Mouse (Mus musculus) splenic B cell, adult 2 months (primary cell): Measurements from ENCODE around the gene Phyh.
"Not testable (repeated sequence)": the region's sequence is repeated elsewhere in the genome, so short reads cannot be mapped to it uniquely, and the experiment has no call there.

Experiments used
- DNase-seq: peaks from one replicate; pipeline ENCODE4 v3.0.0-alpha.2; 2011; ENCODE audit warnings: low read depth, low spot score
- H3K27me3 ChIP-seq: 2 replicates; pipeline ENCODE4 v1.6.1; 2012; ENCODE audit warnings: mild to moderate bottlenecking, low read length, moderate library complexity, mixed read lengths; ENCODE audit not compliant: control insufficient read depth, poor library complexity, insufficient read depth, severe bottlenecking
- H3K36me3 ChIP-seq: 2 replicates; pipeline ENCODE4 v1.6.1; 2012; ENCODE audit warnings: mild to moderate bottlenecking, low read length, moderate library complexity, mixed read lengths; ENCODE audit not compliant: control insufficient read depth, poor library complexity, insufficient read depth, severe bottlenecking

Phyh gene

GRCm38 (mm10) chr2:4949691-4950090 is 30.9 kb downstream of the Phyh start:
- not testable (repeated sequence) for H3K36me3 ChIP-seq, H3K27me3 ChIP-seq

DNA sequence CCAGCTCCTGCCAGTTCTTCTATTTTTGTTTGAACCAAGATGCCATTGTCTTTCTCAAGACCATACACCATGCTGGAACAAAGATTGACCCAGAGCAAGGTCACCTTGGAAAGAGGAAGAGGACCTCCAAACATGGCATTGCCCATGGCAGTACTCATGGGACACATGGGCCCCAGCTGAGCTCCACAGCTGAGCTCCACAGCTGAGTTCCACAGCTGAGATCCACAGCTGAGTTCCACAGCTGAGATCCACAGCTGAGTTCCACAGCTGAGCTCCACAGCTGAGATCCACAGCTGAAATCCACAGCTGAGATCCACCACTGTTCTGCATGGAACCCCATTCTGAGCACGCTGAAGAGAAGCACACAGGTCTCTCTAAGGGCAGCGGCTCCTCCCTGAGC is 32.2 kb downstream of the Phyh start:
- Histone ChIP-seq H3K36me3 (no peaks in the 10 kb centered on the region), H3K27me3 (no peaks in the 10 kb centered on the region)
- no peak for DNase-seq

More at GRCm38 (mm10) chr2:4949691-4950090, 30.9 kb downstream of the Phyh start:
- not testable (repeated sequence) for DNase-seq

DNA sequence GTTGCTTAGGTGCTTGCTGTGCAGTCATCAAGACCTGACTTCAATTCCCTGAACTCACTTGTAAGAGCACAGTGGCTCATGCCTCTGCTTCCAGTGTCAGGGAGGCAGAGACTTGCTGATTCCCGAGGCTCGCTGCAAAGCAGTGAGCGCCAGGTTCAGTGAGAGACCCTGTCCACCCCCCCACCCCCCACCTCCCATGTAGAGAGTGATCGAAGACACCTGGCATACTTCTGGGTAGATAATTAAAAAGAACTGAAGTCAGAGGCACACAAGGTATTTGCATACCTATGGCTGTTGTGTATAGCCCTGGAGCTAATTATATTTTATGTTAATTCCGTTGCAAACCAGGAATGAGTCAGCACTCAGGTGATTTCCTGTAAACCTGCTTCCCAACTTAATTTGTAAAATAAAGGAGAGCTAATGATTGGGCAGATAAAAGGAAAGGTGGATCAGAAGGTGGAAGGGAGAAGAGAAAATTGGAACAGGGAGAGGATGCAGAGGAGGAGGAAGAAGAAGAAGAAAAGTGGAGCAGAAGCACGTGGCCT is 35.5 kb downstream of the Phyh start:
- H3K27me3 ChIP-seq: no peaks in the 10 kb centered on the region
- H3K36me3 ChIP-seq: no peaks in the 10 kb centered on the region
- DNase-seq: no peak

DNA sequence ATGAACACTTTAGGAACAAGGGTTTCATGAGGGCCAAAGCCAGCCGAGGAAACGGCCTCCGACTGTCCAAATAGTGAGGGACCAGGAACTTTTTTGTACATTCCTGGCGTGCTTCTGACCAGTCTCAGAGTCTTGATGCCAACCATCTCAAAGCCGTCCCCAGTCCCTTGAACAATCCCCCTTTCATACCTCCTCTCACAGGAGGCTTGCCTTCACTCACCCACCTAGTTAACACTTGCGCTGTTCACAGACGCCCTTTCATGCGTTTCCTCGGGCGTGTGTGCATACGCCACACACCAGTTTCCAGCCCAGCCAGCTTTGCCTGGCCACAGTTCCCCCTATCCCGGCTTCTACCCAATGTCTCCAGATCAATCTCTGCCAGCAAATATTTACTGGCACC is 39.2 kb downstream of the Phyh start:
- Histone ChIP-seq H3K27me3 (no peaks in the 10 kb centered on the region), H3K36me3 (no peaks in the 10 kb centered on the region)
- DNase-seq: no peak

GRCm38 (mm10) chr2:4967806-4968205 is 49.0 kb downstream of the Phyh start:
- no peak for DNase-seq
- H3K27me3 ChIP-seq: no peaks in the 10 kb centered on the region
- no peaks in the 10 kb centered on the region for H3K36me3 ChIP-seq

DNA sequence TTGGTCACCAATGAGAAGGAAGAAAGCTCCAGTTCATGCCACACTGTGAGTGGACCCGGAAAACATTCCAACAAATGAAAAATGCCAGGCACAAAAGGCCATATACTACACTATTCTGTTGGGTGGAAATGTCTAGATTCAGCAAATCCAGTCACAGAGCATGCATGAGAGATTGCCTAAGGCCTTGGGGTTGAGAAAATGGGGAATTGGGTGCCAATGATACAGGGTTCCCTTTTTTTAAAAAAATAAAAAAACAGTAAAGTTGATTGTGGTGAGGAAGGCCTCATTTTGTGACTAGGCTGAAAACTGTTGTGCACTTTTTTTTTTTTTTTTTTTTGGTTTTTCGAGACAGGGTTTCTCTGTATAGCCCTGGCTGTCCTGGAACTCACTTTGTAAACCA is 50.3 kb downstream of the Phyh start:
- no peaks in the 10 kb centered on the region for H3K36me3 ChIP-seq
- no peak for DNase-seq
- no peaks in the 10 kb centered on the region for H3K27me3 ChIP-seq

- no peak for DNase-seq
- H3K27me3 ChIP-seq: no peaks in the 10 kb centered on the region
- H3K36me3 ChIP-seq: no peaks in the 10 kb centered on the region
Observed at GRCm38 (mm10) chr2:4975807-4976206, 57.0 kb downstream of the Phyh start, which contains the start of gene Ucma. Gene Ucma, plus strand, starts transcription at chr2:4976122.

- Histone ChIP-seq H3K36me3 (no peaks in the 10 kb centered on the region), H3K27me3 (no peaks in the 10 kb centered on the region)
- DNase-seq: no peak
Observed at GRCm38 (mm10) chr2:4978091-4978490, 59.3 kb downstream of the Phyh start.

DNA sequence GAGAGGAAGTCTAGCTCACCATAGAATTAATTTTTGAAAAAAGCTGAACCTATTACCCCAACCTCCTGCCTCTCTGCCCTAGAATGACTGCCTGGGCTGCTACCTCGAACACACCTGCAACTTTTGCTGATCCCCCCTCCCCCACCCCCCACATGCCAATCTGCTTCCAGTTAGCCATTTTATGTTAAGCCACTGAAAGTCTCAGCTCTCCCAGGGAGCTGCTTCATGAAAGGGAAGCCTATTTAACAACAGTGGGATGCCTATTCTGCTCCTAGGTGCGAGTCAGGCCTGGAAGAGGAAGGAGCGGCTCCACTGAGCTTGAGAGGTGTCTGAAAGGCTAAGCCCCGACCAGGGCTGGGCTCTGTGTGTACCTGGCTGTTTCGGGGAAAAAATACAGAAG is 65.2 kb downstream of the Phyh start:
- Histone ChIP-seq H3K36me3 (no peaks in the 10 kb centered on the region), H3K27me3 (no peaks in the 10 kb centered on the region; the same call in 1 of the 2 replicates)
- DNase-seq: no peak

GRCm38 (mm10) chr2:4985000-4985399 is 66.2 kb downstream of the Phyh start:
- no peak for DNase-seq
- Histone ChIP-seq H3K27me3 (no peaks in the 10 kb centered on the region; the same call in 1 of the 2 replicates), H3K36me3 (no peaks in the 10 kb centered on the region)

- no peak for DNase-seq
Observed at GRCm38 (mm10) chr2:4986798-4987197, 68.0 kb downstream of the Phyh start.

GRCm38 (mm10) chr2:4987388-4988180 is 68.8 kb downstream of the Phyh start:
- DNase-seq: no peak
- H3K36me3 ChIP-seq: no peaks in the 10 kb centered on the region
- no peaks in the 10 kb centered on the region; the same call in 1 of the 2 replicates for H3K27me3 ChIP-seq

More at GRCm38 (mm10) chr2:4986798-4987197, 68.0 kb downstream of the Phyh start:
- Histone ChIP-seq H3K36me3 (no peaks in the 10 kb centered on the region), H3K27me3 (no peaks in the 10 kb centered on the region; the same call in 1 of the 2 replicates)
